ENCODE assay signal across 16 mouse cellular contexts in genomic region chr15:96717181-96717580, GRCm38 (mm10).
"Had no signal": no experiment of that assay in that cellular context is flagged by ENCODE, and none has a peak within 500 bp of the region (broad histone marks: within the 10 kb centered on the region; RNA-seq: fewer than 3 reads in every experiment).

No protein-coding gene starts in this region.

- H3K4me2 ChIP-seq: limb, embryonic 15.5 days; liver, embryonic 15.5 days; lung, embryonic 14.5 days; midbrain, embryonic 13.5 days; neural tube, embryonic 13.5 days had no signal

- ATAC-seq: lung, postnatal 0 days; midbrain, embryonic 13.5 days; midbrain, embryonic 16.5 days had no signal

- H3K36me3 ChIP-seq: limb, embryonic 15.5 days; liver, embryonic 15.5 days; midbrain, embryonic 13.5 days; neural tube, embryonic 13.5 days had no signal

- H3K27me3 ChIP-seq: limb, embryonic 15.5 days; liver, embryonic 15.5 days; midbrain, embryonic 13.5 days; neural tube, embryonic 13.5 days had no signal

- H3K4me3 ChIP-seq: layer of hippocampus, adult 2 months; limb, embryonic 15.5 days; liver, embryonic 15.5 days; midbrain, embryonic 13.5 days; myocyte; neural tube, embryonic 13.5 days had no signal

- H3K9me3 ChIP-seq: limb, embryonic 15.5 days; liver, embryonic 15.5 days; midbrain, embryonic 13.5 days; neural tube, embryonic 13.5 days had no signal

- H3K27ac ChIP-seq: kidney, postnatal 0 days; layer of hippocampus, adult 2 months; limb, embryonic 15.5 days; liver, embryonic 15.5 days; macrophage; midbrain, embryonic 13.5 days; neural tube, embryonic 13.5 days had no signal

- DNase-seq: kidney, adult 2 months; layer of hippocampus, adult 9-11 months; lung, embryonic 14.5 days; retina, postnatal 1 day; thymus, adult 18-20 months; thymus, postnatal 36 days had no signal

- H3K4me1 ChIP-seq: midbrain, embryonic 13.5 days; neural tube, embryonic 13.5 days had no signal

- H3K9ac ChIP-seq: limb, embryonic 15.5 days; liver, embryonic 15.5 days; lung, embryonic 14.5 days; midbrain, embryonic 13.5 days; neural tube, embryonic 13.5 days had no signal
